Mouse (Mus musculus) midbrain, postnatal 0 days (tissue): Measurements from ENCODE around the gene Stom. TPM values are rescaled to one million over a fixed set of nuclear protein-coding genes. Genes with fewer than 3 reads are reported as not detected.

Source experiments
- ATAC-seq: fragments of 200-750 bp; cut with Nextera tagmentation; 2 replicates; pipeline ENCODE4 v1.8.0; 2017; ENCODE audit warnings: moderate number of reproducible peaks, mild to moderate bottlenecking, moderate TSS enrichment, moderate library complexity; ENCODE audit not compliant: low FRiP score
- DNase-seq: peaks from one replicate; pipeline ENCODE4 v3.0.0-alpha.2; 2015; ENCODE audit warnings: low spot score
- H3K27ac ChIP-seq: fragments of 300-500 bp; sonication (generic); 2 replicates; pipeline ENCODE4 v1.5.1; 2014; ENCODE audit warnings: low read depth, mild to moderate bottlenecking, low read length, mixed read lengths
- H3K27me3 ChIP-seq: fragments of 300-500 bp; sonication (generic); 2 replicates; pipeline ENCODE4 v1.6.1; 2014; ENCODE audit warnings: low read length, control low read depth, mixed read lengths; ENCODE audit not compliant: insufficient read depth
- H3K36me3 ChIP-seq: fragments of 300-500 bp; sonication (generic); 2 replicates; pipeline ENCODE4 v1.6.1; 2014; ENCODE audit warnings: low read length, control low read depth, mixed read lengths; ENCODE audit not compliant: insufficient read depth
- H3K4me1 ChIP-seq: fragments of 300-500 bp; sonication (generic); 2 replicates; pipeline ENCODE4 v1.6.1; 2014; ENCODE audit warnings: mild to moderate bottlenecking, control low read depth, antibody characterized with exemption, low read length, mixed read lengths; ENCODE audit not compliant: insufficient read depth
- H3K4me2 ChIP-seq: fragments of 300-500 bp; sonication (generic); 2 replicates; pipeline ENCODE4 v1.6.1; 2014; ENCODE audit warnings: low read depth, mild to moderate bottlenecking, low read length, mixed read lengths; ENCODE audit not compliant: poor library complexity, severe bottlenecking
- H3K4me3 ChIP-seq: fragments of 300-500 bp; sonication (generic); 2 replicates; pipeline ENCODE4 v1.5.1; 2014; ENCODE audit warnings: low read depth, mild to moderate bottlenecking, low read length, moderate library complexity
- H3K9ac ChIP-seq: fragments of 300-500 bp; sonication (generic); replicated peaks from 2 replicates; pipeline ENCODE4 v1.6.1; 2014; ENCODE audit warnings: mild to moderate bottlenecking, low read length, moderate library complexity, mixed read lengths; ENCODE audit not compliant: poor library complexity, severe bottlenecking
- H3K9me3 ChIP-seq: fragments of 300-500 bp; sonication (generic); 2 replicates; pipeline ENCODE4 v1.6.1; 2016; ENCODE audit warnings: low read length, control low read depth
- CTCF ChIP-seq: IDR thresholded peaks from 2 replicates; pipeline ENCODE4 v1.5.1; 2016; ENCODE audit warnings: antibody characterized with exemption, mild to moderate bottlenecking
- WGBS: fragments of 180-500 bp; shearing (Covaris S2); extraction: QIAGEN DNeasy Blood & Tissue Kit; methylation state at CpG from one replicate; pipeline ENCODE4 v1.1.7; 2014; 5-methylcytosine and 5-hydroxymethylcytosine counted together
- polyA plus RNA-seq: library from polyadenylated mRNA; unstranded; fragments of >200 nt; fragmentation: Nextera tagmentation; extraction: Ambion mirVana; gene quantifications from 2 replicates; pipeline ENCODE4 v1.2.1, GENCODE M21; 2015
- total RNA-seq: library from RNA; depleted of rRNA; stranded (reverse); fragments of >200 nt; gene quantifications from 2 replicates; pipeline ENCODE4 v1.2.3, GENCODE M21; 2014

The Stom gene
- total and polyA plus RNA-seq, 2 experiments from 2014 or later, result 23.1 to 24.9 TPM

DNA sequence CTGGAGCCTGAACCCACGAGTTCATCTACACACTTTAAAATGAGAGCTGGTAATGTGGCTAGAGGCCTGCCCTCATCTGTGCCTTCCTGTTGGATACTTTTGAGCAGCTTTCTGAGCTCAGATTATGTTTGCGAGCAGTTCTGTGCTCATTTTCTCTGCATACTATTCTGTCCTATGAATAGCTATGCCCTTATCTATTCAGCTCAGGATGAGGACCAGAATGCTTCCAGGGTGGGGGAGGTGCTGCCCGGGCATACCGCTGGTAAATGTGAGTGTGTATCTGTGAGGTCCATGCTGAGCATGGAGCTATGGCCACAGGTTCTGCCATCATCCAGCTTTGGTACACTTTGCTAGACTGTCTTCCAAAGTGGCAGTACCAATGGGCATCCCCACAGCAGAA, 19.2 kb downstream of the Stom start:
- Histone ChIP-seq H3K4me2 (no peak overlapping the region), H3K27me3 (no peaks in the 10 kb centered on the region; the same call in 1 of the 2 replicates), H3K9ac (no peak overlapping the region), H3K27ac (no peak overlapping the region), H3K4me1 (no peaks in the 10 kb centered on the region), H3K4me3 (no peak overlapping the region), H3K36me3 (0 out of 2 replicates have a peak, but pooled peaks cover 2% of the 10 kb centered on the region), H3K9me3 (no peaks in the 10 kb centered on the region)
- TF ChIP-seq CTCF, result no peak
- 76% methylated on average over 4 of the region's 4 CpGs for WGBS
- no peak for DNase-seq
- no peak for ATAC-seq

DNA sequence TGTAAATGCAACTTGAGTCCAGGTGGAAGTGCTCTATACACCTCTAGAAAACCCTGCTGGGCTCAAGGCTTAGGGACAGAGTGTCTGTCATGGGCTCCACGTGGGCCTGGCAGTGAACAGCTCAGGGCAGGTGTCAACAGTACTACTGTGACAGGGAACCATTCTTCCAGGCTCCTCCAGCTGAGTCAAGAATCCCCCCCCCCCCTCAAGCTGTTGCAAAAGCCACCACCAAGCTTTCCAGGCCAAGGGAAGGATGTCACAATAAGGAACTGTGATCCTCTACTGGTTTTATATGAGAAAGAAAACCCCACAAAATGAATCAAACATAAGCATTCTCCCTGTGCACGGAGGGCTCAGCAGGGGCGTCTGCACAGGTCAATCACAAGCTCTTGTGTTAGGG, 22.5 kb downstream of the Stom start:
- Histone ChIP-seq H3K4me3 (no peak overlapping the region), H3K9ac (no peak overlapping the region), H3K4me1 (no peaks in the 10 kb centered on the region), H3K36me3 (0 out of 2 replicates have a peak, but pooled peaks cover 2% of the 10 kb centered on the region), H3K9me3 (no peaks in the 10 kb centered on the region), H3K27me3 (no peaks in the 10 kb centered on the region), H3K27ac (no peak overlapping the region), H3K4me2 (no peak overlapping the region)
- 29% methylated on average over 3 of the region's 3 CpGs for WGBS
- no peak for ATAC-seq
- DNase-seq, result no peak
- no peak for TF ChIP-seq CTCF

DNA sequence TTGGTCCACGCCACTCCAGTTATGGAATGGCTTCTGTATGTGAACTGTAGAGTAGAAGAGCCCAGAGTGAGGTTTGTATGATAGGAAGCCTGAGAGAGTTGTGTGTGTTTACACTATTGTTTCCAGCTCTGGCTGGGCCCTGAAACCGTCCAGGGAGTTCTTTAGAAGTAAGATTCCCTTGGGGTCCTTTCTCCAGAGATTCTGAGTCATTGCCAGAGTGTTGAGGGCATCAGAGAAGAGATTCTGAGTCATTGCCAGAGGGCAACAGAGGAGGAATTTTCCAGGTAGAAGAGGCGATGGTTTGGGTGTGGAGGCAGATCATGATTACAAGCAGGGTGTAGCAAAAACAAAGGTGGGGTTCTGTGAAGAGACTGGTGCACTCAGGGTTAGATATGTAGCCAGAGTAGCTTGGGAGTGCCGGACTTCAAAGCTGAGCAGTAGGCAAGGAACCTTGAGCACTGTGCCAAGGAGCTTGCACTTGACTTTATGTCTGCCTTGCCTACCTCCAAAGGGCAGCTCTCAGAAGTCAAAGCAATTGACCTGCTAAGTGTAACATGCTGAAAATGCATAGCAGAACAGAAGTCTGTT, 26.8 kb downstream of the Stom start:
- ATAC-seq (no peak), DNase-seq (no peak)
- H3K9ac ChIP-seq, result no peak overlapping the region
- no peaks in the 10 kb centered on the region for H3K36me3 ChIP-seq
- H3K27ac ChIP-seq, result no peak overlapping the region
- no peaks in the 10 kb centered on the region for H3K4me1 ChIP-seq
- H3K9me3 ChIP-seq, result no peaks in the 10 kb centered on the region
- no peaks in the 10 kb centered on the region for H3K27me3 ChIP-seq
- H3K4me3 ChIP-seq, result no peak overlapping the region
- WGBS, result 87% methylated on average over 4 of the region's 4 CpGs
- H3K4me2 ChIP-seq, result no peak overlapping the region
- TF ChIP-seq CTCF, result no peak

DNA sequence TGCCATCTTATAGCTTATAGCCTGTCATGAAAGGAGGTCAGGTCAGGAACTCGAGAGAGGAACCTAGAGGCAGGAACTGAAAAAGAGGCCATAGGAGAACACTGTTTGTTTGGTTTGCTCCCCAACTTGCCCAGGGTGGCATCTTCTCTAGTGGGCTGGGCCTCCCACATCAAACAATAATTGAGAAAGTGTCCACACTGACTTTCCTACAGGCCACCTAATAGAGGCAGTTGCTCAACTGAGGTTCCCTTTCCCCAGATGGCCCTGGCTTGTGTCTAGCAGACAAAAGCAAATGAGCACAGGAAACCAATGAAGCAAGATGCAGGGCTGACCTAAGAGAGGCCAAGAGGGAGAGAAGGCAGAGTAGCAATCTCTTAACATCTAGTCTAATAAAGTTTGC, 28.6 kb downstream of the Stom start:
- ATAC-seq (no peak), DNase-seq (no peak)
- Histone ChIP-seq H3K9ac (no peak overlapping the region), H3K27me3 (no peaks in the 10 kb centered on the region), H3K36me3 (no peaks in the 10 kb centered on the region), H3K4me1 (no peaks in the 10 kb centered on the region), H3K4me2 (no peak overlapping the region), H3K27ac (no peak overlapping the region), H3K9me3 (no peaks in the 10 kb centered on the region), H3K4me3 (no peak overlapping the region)
- WGBS, result 83% methylated on average over 1 of the region's 1 CpGs
- no peak for TF ChIP-seq CTCF

DNA sequence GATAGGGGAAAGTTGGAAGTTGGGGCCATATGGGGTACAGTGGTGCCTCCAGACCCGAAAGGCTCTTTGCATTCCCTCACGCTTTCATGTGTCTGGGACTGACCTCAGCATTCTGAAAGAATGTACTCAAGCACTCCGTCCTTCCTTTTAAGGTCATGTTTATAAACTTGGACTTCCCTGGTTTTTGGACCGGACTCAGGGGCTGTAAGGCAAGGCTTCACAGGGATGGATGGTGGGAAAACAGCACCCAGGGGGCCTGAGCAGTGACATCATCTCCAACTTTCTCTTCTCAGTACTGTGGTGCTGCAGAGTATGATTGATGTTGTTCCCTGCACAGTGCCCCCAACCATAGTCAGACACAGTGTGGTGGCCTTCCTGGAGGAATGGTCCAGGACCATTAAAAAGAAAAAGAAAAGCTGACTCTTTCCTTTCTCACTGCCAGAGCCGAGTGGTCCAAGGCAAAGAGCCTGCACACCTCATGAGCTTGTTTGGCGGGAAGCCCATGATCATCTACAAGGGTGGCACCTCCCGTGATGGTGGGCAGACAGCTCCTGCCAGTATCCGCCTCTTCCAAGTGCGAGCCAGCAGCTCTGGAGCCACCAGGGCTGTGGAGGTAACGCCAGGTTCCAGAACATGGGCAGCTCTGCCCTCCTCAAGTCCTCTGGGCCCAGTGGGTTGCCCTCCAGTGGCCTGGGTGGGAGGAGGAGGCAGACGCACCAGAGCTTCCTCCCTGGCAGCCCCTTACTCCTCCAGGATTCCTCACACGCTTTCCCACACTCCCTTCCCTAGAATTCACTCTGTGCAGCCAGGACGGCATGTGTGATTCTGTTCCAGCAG, 34.5 kb downstream of the Stom start:
- no peak for ATAC-seq
- no peak for DNase-seq
- Histone ChIP-seq H3K4me1 (no peaks in the 10 kb centered on the region), H3K4me3 (no peak overlapping the region), H3K36me3 (no peaks in the 10 kb centered on the region), H3K9ac (no peak overlapping the region), H3K27me3 (no peaks in the 10 kb centered on the region), H3K9me3 (no peaks in the 10 kb centered on the region), H3K27ac (no peak overlapping the region), H3K4me2 (no peak overlapping the region)
- TF ChIP-seq CTCF, result no peak
- WGBS, result 83% methylated on average over 13 of the region's 13 CpGs

DNA sequence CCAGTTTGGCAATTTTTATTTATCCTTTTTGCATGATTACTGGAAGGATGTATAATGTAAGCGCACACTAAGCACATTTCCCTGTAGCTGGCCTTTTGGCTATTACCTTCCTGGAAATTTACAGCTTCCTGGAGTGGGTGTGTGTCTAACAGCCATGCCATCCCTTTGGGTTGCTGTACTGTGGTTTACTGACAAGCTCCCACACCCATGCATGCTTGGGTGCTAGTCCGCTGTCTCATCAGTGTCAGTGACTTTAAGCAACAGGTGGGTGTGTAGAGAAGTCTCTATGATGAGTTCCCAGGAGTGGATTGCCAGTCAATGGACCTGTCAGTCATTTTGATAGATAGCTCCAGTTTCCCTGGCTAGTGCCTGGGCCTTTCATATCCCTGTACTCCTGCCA, 37.3 kb downstream of the Stom start:
- Histone ChIP-seq H3K9ac (no peak overlapping the region), H3K4me2 (no peak overlapping the region), H3K27me3 (no peaks in the 10 kb centered on the region), H3K9me3 (no peaks in the 10 kb centered on the region), H3K4me3 (no peak overlapping the region), H3K36me3 (no peaks in the 10 kb centered on the region), H3K27ac (no peak overlapping the region), H3K4me1 (no peaks in the 10 kb centered on the region)
- ATAC-seq (no peak), DNase-seq (no peak)
- 93% methylated on average over 2 of the region's 2 CpGs for WGBS
- no peak for TF ChIP-seq CTCF
